Mouse (Mus musculus) lung, postnatal 0 days (tissue): Measurements from ENCODE around the gene Smg6. TPM values are rescaled to one million over a fixed set of nuclear protein-coding genes. Genes with fewer than 3 reads are reported as not detected.

Source experiments
- ATAC-seq: fragments of 200-750 bp; cut with Nextera tagmentation; 2 replicates; pipeline ENCODE4 v1.8.0; 2017; ENCODE audit warnings: moderate library complexity
- DNase-seq: peaks from one replicate; pipeline ENCODE4 v3.0.0-alpha.2; 2016; ENCODE audit warnings: low spot score
- H3K27ac ChIP-seq: fragments of 300-500 bp; sonication (generic); 2 replicates; pipeline ENCODE4 v1.5.1; 2014; ENCODE audit warnings: antibody characterized with exemption, mild to moderate bottlenecking, low read length, mixed read lengths
- H3K27me3 ChIP-seq: fragments of 300-500 bp; sonication (generic); replicated peaks from 2 replicates; pipeline ENCODE4 v1.6.1; 2014; ENCODE audit warnings: low read length, mixed read lengths; ENCODE audit not compliant: insufficient read depth
- H3K36me3 ChIP-seq: fragments of 300-500 bp; sonication (generic); 2 replicates; pipeline ENCODE4 v1.6.1; 2014; ENCODE audit warnings: low read length, mixed read lengths; ENCODE audit not compliant: insufficient read depth
- H3K4me1 ChIP-seq: fragments of 300-500 bp; sonication (generic); 2 replicates; pipeline ENCODE4 v1.6.1; 2014; ENCODE audit warnings: antibody characterized with exemption, low read depth, low read length, mixed read lengths; ENCODE audit not compliant: insufficient read depth
- H3K4me2 ChIP-seq: fragments of 300-500 bp; sonication (generic); replicated peaks from 2 replicates; pipeline ENCODE4 v1.6.1; 2014; ENCODE audit warnings: low read depth, mild to moderate bottlenecking, low read length, moderate library complexity, mixed read lengths
- H3K4me3 ChIP-seq: fragments of 300-500 bp; sonication (generic); 2 replicates; pipeline ENCODE4 v1.5.1; 2014; ENCODE audit warnings: low read depth, low read length
- H3K9ac ChIP-seq: fragments of 300-500 bp; sonication (generic); replicated peaks from 2 replicates; pipeline ENCODE4 v1.6.1; 2014; ENCODE audit warnings: low read depth, mild to moderate bottlenecking
- H3K9me3 ChIP-seq: fragments of 300-500 bp; sonication (generic); 2 replicates; pipeline ENCODE4 v1.6.1; 2016; ENCODE audit warnings: low read length, mixed read lengths
- CTCF ChIP-seq: IDR thresholded peaks from 2 replicates; pipeline ENCODE4 v1.5.1; 2016; ENCODE audit warnings: antibody characterized with exemption, mild to moderate bottlenecking
- EP300 ChIP-seq: IDR thresholded peaks from 2 replicates; pipeline ENCODE4 v1.6.1; 2016; ENCODE audit warnings: antibody characterized with exemption, mild to moderate bottlenecking, control low read depth
- WGBS: fragments of 180-500 bp; shearing (Covaris S2); extraction: QIAGEN DNeasy Blood & Tissue Kit; methylation state at CpG from one replicate; pipeline ENCODE4 v1.1.7; 2014; 5-methylcytosine and 5-hydroxymethylcytosine counted together
- polyA plus RNA-seq: library from polyadenylated mRNA; unstranded; fragments of >200 nt; fragmentation: Nextera tagmentation; extraction: Ambion mirVana; gene quantifications from 2 replicates; pipeline ENCODE4 v1.2.1, GENCODE M21; 2015

Smg6 gene
- polyA plus RNA-seq, 1 experiment from 2014 or later: 9.9 TPM

DNA sequence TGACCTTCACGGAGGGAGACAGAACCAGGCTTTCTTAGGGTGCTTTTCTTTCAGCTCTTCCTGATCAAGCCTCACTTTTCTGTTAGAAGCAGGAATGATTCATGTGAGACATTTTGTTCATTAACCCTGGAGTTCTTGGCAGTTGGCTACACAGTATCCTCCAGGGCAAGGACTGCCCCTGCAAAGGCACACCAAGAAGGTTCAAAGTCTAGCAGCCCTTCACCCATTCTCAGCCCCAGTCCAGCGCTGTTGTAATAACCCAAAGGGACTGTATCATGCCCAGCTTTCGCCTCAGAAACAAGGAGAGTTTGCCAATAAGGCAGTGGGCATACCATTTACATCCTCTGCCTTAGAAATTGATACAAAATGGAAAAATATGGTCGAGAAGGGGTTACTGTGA is 209.7 kb downstream of the Smg6 start:
- no peak overlapping the region for H3K4me3 ChIP-seq
- H3K9ac ChIP-seq: no peak overlapping the region
- no peak overlapping the region for H3K4me2 ChIP-seq
- TF ChIP-seq EP300: no peak
- TF ChIP-seq CTCF: no peak
- H3K27me3 ChIP-seq: no peaks in the 10 kb centered on the region
- no peak overlapping the region for H3K27ac ChIP-seq
- H3K4me1 ChIP-seq: peaks cover 23% of the 10 kb centered on the region; the same call in 1 of the 2 replicates
- no peak for DNase-seq
- ATAC-seq: no peak
- no peaks in the 10 kb centered on the region for H3K36me3 ChIP-seq
- H3K9me3 ChIP-seq: no peaks in the 10 kb centered on the region
- WGBS: 92% methylated on average over 4 of the region's 4 CpGs

DNA sequence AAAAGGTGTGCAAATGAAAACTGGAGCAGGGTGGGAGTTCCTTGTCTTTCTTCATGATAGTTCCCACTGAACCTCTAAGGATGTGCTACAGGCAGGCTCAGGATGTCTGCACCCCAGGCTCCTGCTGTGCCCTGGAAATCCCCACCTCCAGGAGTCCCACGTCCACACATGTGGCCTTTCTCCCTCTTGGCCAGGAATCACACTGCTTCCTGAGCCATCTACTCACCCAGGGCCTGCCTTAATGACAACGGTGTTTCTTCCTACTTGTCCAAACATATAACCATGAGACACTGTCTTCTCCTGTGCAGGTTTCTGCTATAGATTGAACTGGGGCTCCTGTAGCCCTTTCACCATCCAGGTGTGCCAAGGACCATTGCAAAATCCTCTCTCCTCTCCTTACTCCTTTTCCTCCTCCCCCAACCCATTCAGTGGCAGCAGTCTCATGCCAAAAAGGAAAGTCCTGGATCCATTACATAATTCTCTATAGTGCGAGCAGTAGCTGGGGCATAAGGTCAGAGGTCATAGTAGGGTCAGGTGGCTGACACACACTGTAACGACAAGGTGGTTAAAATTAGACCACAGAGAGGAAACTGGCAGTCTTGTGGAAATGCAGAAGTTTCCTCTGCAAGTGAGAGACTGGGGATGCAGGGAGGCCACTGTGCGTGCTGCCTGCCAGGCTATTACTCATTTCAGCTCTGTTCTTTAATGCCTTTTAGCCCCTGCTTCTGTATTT is 211.2 kb downstream of the Smg6 start:
- H3K9ac ChIP-seq: no peak overlapping the region

DNA sequence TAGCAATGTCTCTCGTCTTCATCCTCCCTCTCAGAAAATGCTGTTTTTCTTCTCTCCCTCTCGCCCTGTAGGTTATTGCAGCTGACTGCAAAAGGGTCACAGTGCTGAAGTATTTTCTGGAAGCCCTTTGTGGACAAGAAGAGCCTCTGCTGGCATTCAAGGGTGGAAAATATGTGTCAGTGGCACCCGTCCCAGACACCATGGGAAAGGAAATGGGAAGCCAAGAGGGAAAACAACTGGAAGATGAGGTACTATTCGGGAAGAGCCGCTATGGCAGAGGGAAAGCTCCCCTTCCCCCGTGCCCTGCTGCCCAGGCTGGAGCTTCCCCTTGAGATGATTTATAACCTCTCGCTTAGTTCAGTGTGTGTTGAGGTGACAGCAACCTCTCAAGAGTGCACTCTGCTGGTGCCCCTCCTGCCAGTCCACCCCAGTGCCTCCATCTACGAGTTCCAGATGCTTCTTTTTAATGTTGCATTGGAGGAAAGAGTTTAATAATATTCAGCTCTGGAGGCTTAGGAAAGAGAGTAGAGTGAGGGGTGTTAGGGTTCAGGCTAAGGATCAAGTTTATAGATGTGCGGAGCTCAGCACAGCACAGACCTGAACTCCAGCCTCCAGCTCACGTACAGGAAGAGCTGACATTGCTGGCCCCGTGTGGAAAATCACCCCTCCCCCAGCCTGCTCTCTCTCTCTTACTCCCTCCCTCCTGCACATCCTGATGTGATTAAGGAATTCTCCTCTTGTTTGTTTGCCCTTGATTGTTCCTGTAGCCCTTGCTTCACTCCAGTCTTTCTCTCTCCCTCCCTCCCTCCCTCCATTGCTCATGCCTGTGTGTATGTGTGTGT is 213.7 kb downstream of the Smg6 start:
- DNase-seq: peak; percentile 84
- WGBS: 15% methylated on average over 11 of the region's 11 CpGs
- Histone ChIP-seq H3K4me2 (no peak overlapping the region), H3K27me3 (no peaks in the 10 kb centered on the region), H3K4me3 (no peak overlapping the region), H3K9me3 (no peaks in the 10 kb centered on the region), H3K4me1 (peaks cover 16% of the 10 kb centered on the region; the same call in 1 of the 2 replicates), H3K36me3 (0 out of 2 replicates have a peak, but pooled peaks cover 4% of the 10 kb centered on the region), H3K27ac (peak overlapping the region; percentile 77), H3K9ac (no peak overlapping the region)
- ATAC-seq: peak; percentile 74
- peak; percentile 70; the same call in 1 of the 2 replicates for TF ChIP-seq EP300
- no peak; the same call in 1 of the 2 replicates for TF ChIP-seq CTCF

More for the DNA sequence above, 211.2 kb downstream of the Smg6 start:
- H3K9me3 ChIP-seq: no peaks in the 10 kb centered on the region
- TF ChIP-seq EP300 (no peak), CTCF (no peak)
- H3K27me3 ChIP-seq: no peaks in the 10 kb centered on the region
- no peak overlapping the region for H3K4me2 ChIP-seq
- H3K4me1 ChIP-seq: peaks cover 23% of the 10 kb centered on the region; the same call in 1 of the 2 replicates
- H3K36me3 ChIP-seq: no peaks in the 10 kb centered on the region
- no peak overlapping the region for H3K27ac ChIP-seq
- no peak for ATAC-seq
- DNase-seq: peak; percentile 58
- WGBS: 28% methylated on average over 5 of the region's 5 CpGs
- no peak overlapping the region for H3K4me3 ChIP-seq

DNA sequence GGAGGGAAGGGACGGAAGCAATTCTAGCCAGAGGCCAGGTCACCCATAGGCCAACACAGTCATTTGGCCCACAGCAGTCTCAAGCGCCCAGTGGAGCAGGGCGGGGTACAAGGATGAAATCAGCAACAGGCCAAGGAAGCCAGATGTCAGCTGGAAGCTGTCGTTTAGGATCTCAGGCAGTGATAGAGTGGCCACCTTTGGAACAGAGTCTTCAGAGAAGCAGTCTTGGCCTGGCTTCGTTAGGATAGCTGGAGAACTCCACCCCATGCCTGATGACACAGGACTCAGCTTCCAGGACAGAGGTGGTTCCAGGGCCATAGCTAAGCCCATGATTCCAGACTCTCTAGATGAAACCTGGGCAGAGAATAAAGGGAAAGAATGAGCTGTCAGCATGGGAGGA is 214.8 kb downstream of the Smg6 start:
- 0 out of 2 replicates have a peak, but pooled peaks cover 4% of the 10 kb centered on the region for H3K36me3 ChIP-seq
- peak; percentile 32 for DNase-seq
- no peaks in the 10 kb centered on the region for H3K9me3 ChIP-seq
- TF ChIP-seq EP300 (no peak), CTCF (no peak)
- 47% methylated on average over 5 of the region's 5 CpGs for WGBS
- ATAC-seq: peak; percentile 22
- no peak overlapping the region for H3K9ac ChIP-seq
- H3K4me2 ChIP-seq: no peak overlapping the region
- peak overlapping the region; percentile 77; the same call in 1 of the 2 replicates for H3K27ac ChIP-seq
- H3K4me1 ChIP-seq: peaks cover 16% of the 10 kb centered on the region; the same call in 1 of the 2 replicates
- H3K4me3 ChIP-seq: no peak overlapping the region
- no peaks in the 10 kb centered on the region for H3K27me3 ChIP-seq

DNA sequence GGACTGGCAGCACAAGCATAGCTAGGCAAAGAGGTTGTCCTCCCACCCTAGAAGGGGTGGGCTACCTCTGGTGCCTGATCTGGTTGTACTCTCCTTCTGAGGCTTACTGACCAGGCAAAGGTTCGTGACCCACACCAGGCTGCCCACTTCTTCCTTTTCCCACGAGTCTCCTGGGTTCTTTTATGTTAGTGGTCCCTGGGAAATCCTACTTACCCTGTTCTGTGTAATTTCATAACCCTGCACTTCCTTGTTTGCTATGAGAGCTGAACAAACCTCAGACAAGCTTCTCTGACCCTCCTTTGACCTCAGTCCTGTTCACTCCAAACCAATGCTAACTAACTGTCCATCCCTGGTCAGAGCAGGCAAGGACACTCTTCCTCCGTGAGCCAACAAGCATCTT is 215.4 kb downstream of the Smg6 start:
- TF ChIP-seq EP300: no peak
- no peak for TF ChIP-seq CTCF
- Histone ChIP-seq H3K4me2 (no peak overlapping the region), H3K27ac (no peak overlapping the region), H3K9ac (no peak overlapping the region), H3K27me3 (no peaks in the 10 kb centered on the region), H3K4me3 (no peak overlapping the region), H3K9me3 (no peaks in the 10 kb centered on the region), H3K36me3 (0 out of 2 replicates have a peak, but pooled peaks cover 4% of the 10 kb centered on the region), H3K4me1 (peaks cover 16% of the 10 kb centered on the region; the same call in 1 of the 2 replicates)
- WGBS: 52% methylated on average over 3 of the region's 3 CpGs
- DNase-seq (peak; percentile 41), ATAC-seq (no peak)

DNA sequence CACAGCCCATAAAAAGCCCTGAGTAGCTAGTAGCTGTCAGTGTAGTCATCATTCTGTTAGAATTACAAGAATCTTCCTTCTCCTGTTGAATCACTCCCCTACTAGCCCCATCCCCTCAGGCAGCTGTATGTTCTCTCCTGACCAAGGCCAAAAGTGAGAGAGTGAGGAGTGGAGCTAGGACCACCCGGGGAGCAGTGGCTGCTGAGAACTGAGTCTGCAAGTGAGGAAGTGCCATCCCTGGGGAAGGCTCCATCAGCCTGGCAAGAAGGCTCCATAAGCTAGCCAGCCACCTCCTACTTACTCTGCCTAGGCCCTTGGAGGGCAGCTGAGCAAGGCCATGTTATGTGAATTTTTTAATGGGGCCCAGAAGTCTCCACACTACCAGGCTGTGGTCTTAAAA is 216.3 kb downstream of the Smg6 start:
- DNase-seq: peak; percentile 63
- ATAC-seq: peak; percentile 11; the same call in 1 of the 2 replicates
- H3K27ac ChIP-seq: peak overlapping the region; percentile 33; the same call in 1 of the 2 replicates
- TF ChIP-seq EP300 (no peak), CTCF (no peak)
- H3K4me1 ChIP-seq: peaks cover 19% of the 10 kb centered on the region; the same call in 1 of the 2 replicates
- 32% methylated on average over 1 of the region's 1 CpGs for WGBS
- H3K36me3 ChIP-seq: 0 out of 2 replicates have a peak, but pooled peaks cover 4% of the 10 kb centered on the region
- H3K4me3 ChIP-seq: no peak overlapping the region
- H3K27me3 ChIP-seq: no peaks in the 10 kb centered on the region
- H3K9me3 ChIP-seq: no peaks in the 10 kb centered on the region
- H3K9ac ChIP-seq: no peak overlapping the region
- no peak overlapping the region for H3K4me2 ChIP-seq
